Mouse (Mus musculus) neural tube, embryonic 10.5 days (tissue): ENCODE measurements around the gene Hnrnpc.

ENCODE experiments used
- DNase-seq: peaks from one replicate; pipeline ENCODE4 v3.0.0-alpha.2; 2017; ENCODE audit warnings: low spot score; ENCODE audit errors: extremely low spot score

The Hnrnpc gene

DNA sequence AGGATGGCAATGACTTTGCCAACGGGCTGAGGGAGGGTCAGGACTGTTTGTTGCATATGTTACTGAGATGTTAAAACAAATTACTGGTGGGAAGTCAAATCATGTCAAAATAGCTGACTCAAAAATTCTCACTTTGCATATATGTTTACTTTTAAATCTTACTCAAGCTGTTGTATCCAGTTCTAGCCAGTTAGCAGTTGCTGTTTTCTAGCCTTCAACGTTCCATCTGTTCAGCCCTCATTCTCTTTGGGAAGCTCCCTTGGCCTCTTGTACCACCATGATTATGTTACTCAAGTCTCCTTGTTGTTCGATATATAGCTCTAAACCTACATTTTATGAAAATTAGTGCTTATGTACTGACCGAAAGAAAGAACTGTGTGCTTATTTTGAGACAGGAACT is 77.5 kb downstream of the Hnrnpc start:
- no peak for DNase-seq

DNA sequence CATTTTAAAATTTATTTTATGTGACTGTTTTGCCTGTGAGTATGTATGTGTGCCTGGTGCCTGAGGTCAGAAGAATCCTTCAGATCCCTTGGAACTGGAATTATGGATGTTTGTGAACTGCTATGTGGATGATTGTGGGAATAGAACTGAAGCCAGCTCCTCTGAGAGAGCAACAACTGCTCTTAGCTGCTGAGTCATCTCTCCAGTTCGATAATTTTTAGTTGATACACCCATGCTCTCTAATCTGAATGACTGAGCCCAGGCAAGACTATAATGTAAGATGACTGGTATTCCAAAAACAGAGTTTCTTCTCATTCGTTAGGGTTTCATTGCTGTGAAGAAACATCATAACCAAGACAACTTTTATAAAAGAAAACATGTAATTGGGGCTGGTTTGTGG is 79.7 kb downstream of the Hnrnpc start:
- no peak for DNase-seq
